Mouse (Mus musculus) neural tube, embryonic 11.5 days (tissue): ENCODE measurements at regions not wholly inside any gene's neighbourhood (a gene's known extent, or its start where the extent isn't known, plus 50 kb on each side); places are given as distances from the start of the nearest gene placed in this dataset.

Experiments used
- ATAC-seq: fragments of 200-750 bp; cut with Nextera tagmentation; 2 replicates; pipeline ENCODE4 v1.8.0; 2017; ENCODE audit warnings: moderate number of reproducible peaks, mild to moderate bottlenecking, moderate TSS enrichment, moderate library complexity; ENCODE audit not compliant: insufficient read depth, low FRiP score, low TSS enrichment
- DNase-seq: peaks from one replicate; pipeline ENCODE4 v3.0.0-alpha.2; 2015; ENCODE audit warnings: low spot score
- H3K27ac ChIP-seq: fragments of 300-500 bp; sonication (generic); 2 replicates; pipeline ENCODE4 v1.5.1; 2014; ENCODE audit warnings: low read depth, mild to moderate bottlenecking, low read length
- H3K27me3 ChIP-seq: fragments of 300-500 bp; sonication (generic); 2 replicates; pipeline ENCODE4 v1.6.1; 2014; ENCODE audit warnings: mild to moderate bottlenecking, low read length, mixed read lengths; ENCODE audit not compliant: control insufficient read depth, insufficient read depth
- H3K36me3 ChIP-seq: fragments of 300-500 bp; sonication (generic); 2 replicates; pipeline ENCODE4 v1.6.1; 2014; ENCODE audit warnings: mild to moderate bottlenecking, low read length, moderate library complexity, mixed read lengths; ENCODE audit not compliant: control insufficient read depth, insufficient read depth
- H3K4me1 ChIP-seq: fragments of 300-500 bp; sonication (generic); 2 replicates; pipeline ENCODE4 v1.6.1; 2014; ENCODE audit warnings: low read length, mixed read lengths; ENCODE audit not compliant: control insufficient read depth, insufficient read depth
- H3K4me2 ChIP-seq: fragments of 300-500 bp; sonication (generic); 2 replicates; pipeline ENCODE4 v1.6.1; 2014; ENCODE audit warnings: low read depth, mild to moderate bottlenecking, moderate library complexity
- H3K4me3 ChIP-seq: fragments of 300-500 bp; sonication (generic); 2 replicates; pipeline ENCODE4 v1.5.1; 2014; ENCODE audit warnings: low read depth, low read length
- H3K9ac ChIP-seq: fragments of 300-500 bp; sonication (generic); 2 replicates; pipeline ENCODE4 v1.6.1; 2014; ENCODE audit warnings: mild to moderate bottlenecking, low read length
- H3K9me3 ChIP-seq: fragments of 300-500 bp; sonication (generic); 2 replicates; pipeline ENCODE4 v1.6.1; 2016; ENCODE audit warnings: low read length; ENCODE audit not compliant: control insufficient read depth
- WGBS: fragments of 180-500 bp; shearing (Covaris S2); extraction: QIAGEN DNeasy Blood & Tissue Kit; methylation state at CpG from one replicate; pipeline ENCODE4 v1.1.7; 2014; 5-methylcytosine and 5-hydroxymethylcytosine counted together

DNA sequence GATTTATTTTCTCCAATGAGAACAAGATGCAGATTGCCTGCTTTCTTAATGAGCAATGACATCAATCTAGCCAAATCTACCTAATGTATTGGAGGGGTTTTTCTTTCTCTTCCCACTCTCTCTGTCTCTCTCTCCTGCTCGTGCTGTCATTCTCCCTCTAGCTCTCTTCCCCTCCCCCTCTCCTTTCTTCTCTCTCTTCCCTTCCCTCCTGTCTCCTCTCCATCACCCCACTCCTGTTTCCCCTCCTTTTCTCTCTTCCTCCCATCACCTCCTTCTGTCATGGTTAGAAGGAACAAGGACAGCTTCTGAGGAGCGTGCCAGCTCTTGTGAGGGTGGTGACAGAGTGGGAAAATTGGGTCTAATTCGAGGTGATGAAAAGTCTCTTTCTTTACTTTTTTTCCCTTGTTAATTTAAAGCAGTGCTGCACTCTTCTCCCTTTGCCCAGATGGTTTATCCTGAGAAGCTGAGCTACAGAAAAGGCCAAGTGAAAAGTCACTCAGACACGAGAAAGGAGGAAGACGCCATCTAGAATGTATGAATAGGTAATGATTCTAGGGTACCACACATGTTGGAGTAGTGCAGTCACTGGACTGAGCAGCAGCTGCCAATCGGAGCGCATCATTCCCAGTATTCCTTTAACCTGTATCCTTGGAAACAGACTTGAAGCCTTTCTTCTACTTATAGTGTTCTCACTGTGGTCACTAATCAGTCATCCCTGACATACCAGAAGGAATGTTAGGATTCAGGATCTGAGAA lies 163.2 kb upstream of the Fam92a start:
- Histone ChIP-seq H3K9ac (no peak overlapping the region), H3K4me2 (no peak overlapping the region), H3K9me3 (no peaks in the 10 kb centered on the region), H3K4me1 (no peaks in the 10 kb centered on the region), H3K27me3 (no peaks in the 10 kb centered on the region), H3K27ac (0 out of 2 replicates have a peak overlapping the region, but pooled peaks have one; percentile 29), H3K4me3 (no peak overlapping the region), H3K36me3 (no peaks in the 10 kb centered on the region)
- no peak for DNase-seq
- WGBS, result 75% methylated on average over 7 of the region's 7 CpGs
- peak; percentile 9; the same call in 1 of the 2 replicates for ATAC-seq

GRCm38 (mm10) chr4:12334429-12334828 lies 162.6 kb upstream of the Fam92a start:
- no peaks in the 10 kb centered on the region for H3K36me3 ChIP-seq
- H3K4me3 ChIP-seq, result no peak overlapping the region
- H3K9ac ChIP-seq, result no peak overlapping the region
- no peaks in the 10 kb centered on the region for H3K4me1 ChIP-seq
- H3K4me2 ChIP-seq, result no peak overlapping the region
- no peaks in the 10 kb centered on the region for H3K9me3 ChIP-seq
- no peak overlapping the region for H3K27ac ChIP-seq
- DNase-seq, result no peak
- H3K27me3 ChIP-seq, result no peaks in the 10 kb centered on the region
- peak; percentile 27; the same call in 1 of the 2 replicates for ATAC-seq
- 73% methylated on average over 9 of the region's 9 CpGs for WGBS

DNA sequence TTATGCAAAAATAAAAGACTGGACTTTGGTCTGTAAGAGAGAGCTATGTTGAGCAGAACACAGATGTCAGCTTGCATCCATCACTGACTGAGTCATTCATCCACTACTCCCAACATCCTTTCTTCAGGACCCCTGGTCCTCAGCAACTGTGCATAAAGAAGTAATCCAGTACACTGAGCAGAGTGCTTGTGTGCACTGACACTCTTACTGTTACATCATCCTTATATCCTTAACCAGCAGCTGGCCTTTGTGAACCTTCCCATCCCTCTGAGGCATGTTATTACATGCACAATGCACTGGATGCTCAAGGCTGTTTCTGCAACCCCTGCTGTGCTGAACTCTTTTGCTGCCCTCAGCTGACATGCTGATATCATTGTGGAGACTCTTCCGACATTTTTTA lies 144.2 kb upstream of the Fam92a start:
- Histone ChIP-seq H3K4me1 (no peaks in the 10 kb centered on the region), H3K27ac (no peak overlapping the region), H3K36me3 (no peaks in the 10 kb centered on the region), H3K4me3 (no peak overlapping the region), H3K9ac (no peak overlapping the region), H3K4me2 (no peak overlapping the region), H3K27me3 (no peaks in the 10 kb centered on the region), H3K9me3 (no peaks in the 10 kb centered on the region)
- 64% methylated on average over 1 of the region's 1 CpGs for WGBS
- ATAC-seq (0 out of 2 replicates have a peak, but pooled peaks have one; percentile 31), DNase-seq (no peak)

DNA sequence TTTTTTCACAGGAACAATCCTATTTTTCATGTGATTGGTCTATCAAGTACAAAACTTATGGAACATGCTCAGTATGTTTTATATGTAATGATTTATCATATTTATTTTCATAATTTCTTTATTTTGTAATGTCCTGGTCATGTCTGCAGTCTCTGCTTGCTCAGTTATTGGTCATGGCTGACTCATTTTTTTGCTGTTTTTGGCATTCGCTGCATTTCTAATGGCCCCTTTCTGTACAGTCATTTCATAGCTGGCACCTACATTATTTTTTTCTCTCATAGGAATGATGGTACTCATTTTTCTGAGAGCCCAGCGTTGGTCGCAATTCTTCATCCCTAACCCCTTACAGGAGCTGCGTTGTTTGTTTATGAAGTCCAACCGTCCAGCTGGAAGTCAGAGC lies 136.5 kb upstream of the Fam92a start:
- Histone ChIP-seq H3K9me3 (no peaks in the 10 kb centered on the region), H3K4me3 (no peak overlapping the region), H3K4me2 (no peak overlapping the region), H3K9ac (no peak overlapping the region), H3K4me1 (0 out of 2 replicates have a peak, but pooled peaks cover 2% of the 10 kb centered on the region), H3K27ac (no peak overlapping the region), H3K36me3 (no peaks in the 10 kb centered on the region), H3K27me3 (no peaks in the 10 kb centered on the region)
- 80% methylated on average over 5 of the region's 5 CpGs for WGBS
- DNase-seq, result no peak
- no peak for ATAC-seq

GRCm38 (mm10) chr4:12306618-12307565 lies 135.1 kb upstream of the Fam92a start:
- Histone ChIP-seq H3K4me2 (no peak overlapping the region), H3K27ac (peak overlapping the region; percentile 73), H3K4me3 (no peak overlapping the region), H3K9ac (no peak overlapping the region), H3K36me3 (no peaks in the 10 kb centered on the region), H3K27me3 (no peaks in the 10 kb centered on the region), H3K9me3 (no peaks in the 10 kb centered on the region), H3K4me1 (0 out of 2 replicates have a peak, but pooled peaks cover 2% of the 10 kb centered on the region)
- no peak for DNase-seq
- peak; percentile 63; the same call in 1 of the 2 replicates for ATAC-seq
- WGBS, result 61% methylated on average over 9 of the region's 9 CpGs

GRCm38 (mm10) chr4:12287079-12287686 lies 115.4 kb upstream of the Fam92a start:
- H3K9ac ChIP-seq, result no peak overlapping the region
- no peaks in the 10 kb centered on the region for H3K36me3 ChIP-seq
- H3K4me3 ChIP-seq, result no peak overlapping the region
- no peaks in the 10 kb centered on the region for H3K27me3 ChIP-seq
- H3K4me1 ChIP-seq, result no peaks in the 10 kb centered on the region
- ATAC-seq (no peak), DNase-seq (no peak)
- no peak overlapping the region for H3K27ac ChIP-seq
- WGBS, result 75% methylated on average over 4 of the region's 4 CpGs
- no peaks in the 10 kb centered on the region for H3K9me3 ChIP-seq
- no peak overlapping the region for H3K4me2 ChIP-seq

- no peaks in the 10 kb centered on the region for H3K4me1 ChIP-seq
- no peaks in the 10 kb centered on the region for H3K36me3 ChIP-seq
- no peak overlapping the region for H3K4me2 ChIP-seq
- H3K9me3 ChIP-seq, result no peaks in the 10 kb centered on the region
- DNase-seq (no peak), ATAC-seq (no peak)
- H3K9ac ChIP-seq, result no peak overlapping the region
- WGBS, result 82% methylated on average over 1 of the region's 1 CpGs
- H3K4me3 ChIP-seq, result no peak overlapping the region
- no peak overlapping the region for H3K27ac ChIP-seq
- no peaks in the 10 kb centered on the region for H3K27me3 ChIP-seq
Observed at GRCm38 (mm10) chr4:12286391-12286790, 114.6 kb upstream of the Fam92a start.

GRCm38 (mm10) chr4:12285983-12286382 lies 114.2 kb upstream of the Fam92a start:
- Histone ChIP-seq H3K9me3 (no peaks in the 10 kb centered on the region), H3K27me3 (no peaks in the 10 kb centered on the region), H3K4me3 (no peak overlapping the region), H3K4me2 (no peak overlapping the region), H3K4me1 (no peaks in the 10 kb centered on the region), H3K27ac (no peak overlapping the region), H3K9ac (no peak overlapping the region), H3K36me3 (no peaks in the 10 kb centered on the region)
- DNase-seq (no peak), ATAC-seq (no peak)
